Mouse (Mus musculus): ENCODE measurements around the gene Qk. TPM values are rescaled to one million over a fixed set of nuclear protein-coding genes. Genes with fewer than 3 reads are reported as not detected.

The Qk gene
- total RNA-seq, 2 experiments from 2014 or later: 490 to 493 TPM

- no peak for DNase-seq
Observed at GRCm38 (mm10) chr17:10251252-10251958, 68.2 kb downstream of the Qk start.

GRCm38 (mm10) chr17:10240081-10240480 is 79.6 kb downstream of the Qk start:
- DNase-seq: no peak

GRCm38 (mm10) chr17:10236595-10236994 is 83.1 kb downstream of the Qk start:
- no peak for DNase-seq

GRCm38 (mm10) chr17:10232406-10232805 is 87.2 kb downstream of the Qk start:
- no peak for DNase-seq

GRCm38 (mm10) chr17:10227798-10228538 is 91.7 kb downstream of the Qk start:
- no peak for DNase-seq

- DNase-seq: peak in 1 of 2 experiments; percentile 17
Observed at GRCm38 (mm10) chr17:10216164-10216563, 103.5 kb downstream of the Qk start.

DNA sequence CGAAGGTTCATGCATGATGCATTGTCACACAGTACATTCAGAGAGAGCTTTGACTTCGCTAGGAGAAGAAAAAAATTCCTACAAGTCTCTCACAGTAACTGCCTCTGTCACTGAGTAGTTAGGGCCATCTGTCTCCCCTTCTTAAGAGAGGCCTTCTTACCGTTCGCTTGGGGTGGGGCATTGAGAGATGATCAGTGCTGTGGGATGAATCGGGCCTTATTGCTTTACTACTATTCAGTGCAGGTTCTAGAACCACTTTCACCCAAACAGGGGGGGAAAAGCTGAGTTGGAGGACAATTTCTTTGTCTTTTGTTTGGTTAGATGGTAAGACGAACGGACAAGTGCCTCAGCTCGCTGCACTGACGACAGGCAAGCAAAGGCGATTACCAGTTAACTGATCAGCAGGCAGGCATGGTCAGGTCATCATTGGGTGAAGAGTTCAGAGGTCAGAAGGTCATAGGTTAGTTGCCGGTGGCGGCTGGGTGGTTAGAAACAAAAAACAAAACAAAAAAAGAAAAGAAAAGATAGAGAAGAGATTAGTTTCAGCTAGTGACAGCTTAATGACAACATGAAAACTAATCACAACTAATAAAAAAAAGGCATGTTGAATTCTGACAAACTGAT is 110.4 kb downstream of the Qk start:
- no peak for DNase-seq

GRCm38 (mm10) chr17:10198662-10199061 is 121.0 kb downstream of the Qk start:
- DNase-seq: no peak

- no peak for DNase-seq
Observed at GRCm38 (mm10) chr17:10198231-10198630, 121.4 kb downstream of the Qk start.

GRCm38 (mm10) chr17:10195703-10196102 is 124.0 kb downstream of the Qk start:
- DNase-seq: peak in 1 of 2 experiments; percentile 13

DNA sequence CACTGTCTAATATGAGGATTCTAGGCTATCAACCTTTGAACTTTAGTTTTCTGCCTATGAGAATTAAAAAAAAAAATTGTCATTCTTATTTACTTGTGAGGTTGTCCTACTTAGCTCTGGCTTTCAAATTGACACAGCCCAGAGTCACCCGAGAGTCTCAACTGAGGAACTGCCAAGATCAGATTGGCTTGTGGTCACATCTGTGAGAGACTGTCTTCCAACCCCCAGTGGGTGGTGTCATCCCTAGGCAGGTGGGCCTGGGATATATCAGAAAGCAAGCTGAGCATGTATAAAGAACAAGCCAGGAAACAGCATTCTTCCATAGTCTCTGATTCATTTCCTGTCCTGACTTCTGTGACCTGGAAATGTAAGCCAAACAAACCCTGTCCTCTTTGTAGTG is 128.8 kb downstream of the Qk start:
- no peak for DNase-seq

GRCm38 (mm10) chr17:10188481-10188880 is 131.2 kb downstream of the Qk start:
- no peak for DNase-seq

- no peak for DNase-seq
Observed at GRCm38 (mm10) chr17:10187431-10188020, 132.1 kb downstream of the Qk start.

DNA sequence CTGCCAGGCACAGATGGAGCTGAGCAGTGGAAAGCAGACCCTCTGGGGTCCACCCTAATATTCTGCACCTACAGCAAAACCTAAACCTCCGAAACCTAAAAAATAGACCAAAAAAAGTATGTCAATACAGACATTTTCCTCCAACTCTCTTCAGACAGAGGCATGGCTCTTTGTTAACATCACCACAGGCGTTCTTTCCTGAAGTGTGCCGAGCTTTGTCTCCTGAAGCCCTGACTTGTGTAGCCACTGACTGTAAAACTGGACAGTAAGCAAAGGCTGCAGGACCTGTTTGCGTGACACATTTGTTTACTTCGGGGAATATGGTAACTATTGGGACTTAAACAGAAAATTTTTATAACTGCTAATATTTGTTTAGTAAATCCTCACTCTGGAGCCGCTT is 137.9 kb downstream of the Qk start:
- DNase-seq: no peak

DNA sequence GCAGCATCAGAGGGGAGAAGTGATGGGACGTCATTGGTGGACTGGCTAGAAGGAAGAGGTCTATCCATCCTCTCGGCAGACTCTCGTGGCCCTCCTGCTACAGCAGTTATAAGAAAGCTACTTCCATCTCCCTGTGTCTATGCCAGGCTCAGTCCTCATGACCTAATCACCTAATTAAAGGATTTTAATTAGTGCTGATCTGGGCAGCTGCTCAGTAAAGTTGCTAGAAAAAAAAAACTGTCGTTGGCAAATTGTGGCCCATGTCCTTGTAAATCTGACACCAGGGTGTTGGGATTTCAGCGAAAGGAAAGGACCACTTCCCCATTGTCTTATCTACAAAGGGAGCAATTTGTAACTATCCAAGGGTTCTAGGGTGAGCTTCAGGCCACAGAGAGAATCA is 142.6 kb downstream of the Qk start:
- no peak for DNase-seq

- no peak for DNase-seq
Observed at GRCm38 (mm10) chr17:10161258-10161657, 158.4 kb downstream of the Qk start.

GRCm38 (mm10) chr17:10160415-10160814 is 159.2 kb downstream of the Qk start:
- no peak for DNase-seq

- peak; percentile 30 to 48 for DNase-seq
Observed at GRCm38 (mm10) chr17:10152808-10153413, 166.7 kb downstream of the Qk start.

Data from heart, adult 18-20 months (tissue).